Mouse (Mus musculus): ENCODE results near the gene Mtch2. TPM values are rescaled to one million over a fixed set of nuclear protein-coding genes. Genes with fewer than 3 reads are reported as not detected.
A peak's percentile ranks its signal among the peaks of the same experiment; 100 is the strongest.

The Mtch2 gene
- polyA plus RNA-seq, 1 experiment from 2014 or later, result 234 TPM

- Histone ChIP-seq H3K9ac (no peak overlapping the region), H3K4me1 (replicated peaks) (no peaks in the 10 kb centered on the region), H3K36me3 (no peaks in the 10 kb centered on the region), H3K4me2 (no peak overlapping the region), H3K9me3 (replicated peaks) (no peaks in the 10 kb centered on the region), H3K4me3 (no peak overlapping the region), H3K27ac (no peak overlapping the region), H3K27me3 (no peaks in the 10 kb centered on the region)
- WGBS, result 44% methylated on average over 7 of the region's 7 CpGs
- no peak for ATAC-seq (replicated peaks; ENCODE audit: insufficient number of reproducible peaks, insufficient read depth, low FRiP score, low read depth)
Observed at GRCm38 (mm10) chr2:90828739-90829138, 18.2 kb upstream of the Mtch2 start.

DNA sequence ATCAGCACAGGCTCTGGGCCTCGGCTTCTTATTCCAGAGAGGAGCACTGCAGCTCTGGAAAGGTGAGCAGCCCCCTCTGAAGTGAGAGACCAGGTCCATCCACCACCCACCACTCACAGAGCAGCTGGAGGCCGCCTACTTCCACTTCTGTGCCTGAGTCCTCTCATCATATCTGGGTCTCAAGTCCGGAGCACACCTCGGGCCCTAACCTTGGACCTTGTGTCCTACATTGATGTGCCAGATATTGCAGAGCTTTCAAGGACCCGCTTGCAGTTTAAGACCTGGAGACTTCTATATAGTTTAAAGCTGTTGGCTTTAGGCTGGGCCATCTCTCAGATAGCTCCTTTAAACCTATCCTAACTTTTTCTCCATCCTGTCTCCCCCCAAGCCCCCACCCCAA lies 13.5 kb upstream of the Mtch2 start:
- WGBS, result 74% methylated on average over 5 of the region's 5 CpGs
- Histone ChIP-seq H3K4me3 (no peak overlapping the region), H3K27me3 (no peaks in the 10 kb centered on the region), H3K9ac (no peak overlapping the region), H3K9me3 (replicated peaks) (no peaks in the 10 kb centered on the region), H3K27ac (no peak overlapping the region), H3K4me2 (no peak overlapping the region), H3K4me1 (replicated peaks) (no peaks in the 10 kb centered on the region), H3K36me3 (no peaks in the 10 kb centered on the region)
- ATAC-seq (replicated peaks; ENCODE audit: insufficient number of reproducible peaks, insufficient read depth, low FRiP score, low read depth), result no peak

DNA sequence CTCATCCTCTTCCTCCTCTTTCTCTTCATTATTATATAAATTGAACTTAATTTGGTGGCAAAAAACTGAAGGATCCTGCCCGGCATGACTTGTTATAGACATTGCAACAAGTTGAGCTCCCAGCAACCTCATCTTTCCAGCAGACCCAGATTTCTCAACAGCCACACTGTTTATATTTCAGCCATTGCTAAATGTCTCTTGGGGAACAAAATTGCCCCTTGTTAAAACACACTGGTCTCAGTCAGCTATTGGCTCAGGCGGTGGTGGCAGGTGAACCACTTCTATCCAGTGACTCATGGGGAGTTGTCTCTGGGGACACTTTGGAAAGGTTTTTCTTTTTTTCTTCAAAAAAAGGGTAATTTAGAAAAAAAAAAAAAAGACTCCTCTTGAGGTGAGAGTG lies 8.3 kb upstream of the Mtch2 start:
- no peak overlapping the region for H3K4me2 ChIP-seq
- H3K9me3 ChIP-seq (replicated peaks), result no peaks in the 10 kb centered on the region
- no peaks in the 10 kb centered on the region for H3K36me3 ChIP-seq
- no peak for ATAC-seq (replicated peaks; ENCODE audit: insufficient number of reproducible peaks, insufficient read depth, low FRiP score, low read depth)
- no peak overlapping the region for H3K9ac ChIP-seq
- no peaks in the 10 kb centered on the region for H3K27me3 ChIP-seq
- no peak overlapping the region for H3K27ac ChIP-seq
- 87% methylated on average over 2 of the region's 2 CpGs for WGBS
- no peak overlapping the region for H3K4me3 ChIP-seq
- no peaks in the 10 kb centered on the region for H3K4me1 ChIP-seq (replicated peaks)

- H3K4me2 ChIP-seq, result no peak overlapping the region
- H3K27ac ChIP-seq, result no peak overlapping the region
- H3K27me3 ChIP-seq, result no peaks in the 10 kb centered on the region
- no peak overlapping the region for H3K9ac ChIP-seq
- no peak overlapping the region for H3K4me3 ChIP-seq
- peaks cover 12% of the 10 kb centered on the region for H3K4me1 ChIP-seq (replicated peaks)
- H3K9me3 ChIP-seq (replicated peaks), result no peaks in the 10 kb centered on the region
- WGBS, result 82% methylated on average over 1 of the region's 1 CpGs
- no peaks in the 10 kb centered on the region for H3K36me3 ChIP-seq
- ATAC-seq (replicated peaks; ENCODE audit: insufficient number of reproducible peaks, insufficient read depth, low FRiP score, low read depth), result no peak
Observed at GRCm38 (mm10) chr2:90843666-90844065, 3.3 kb upstream of the Mtch2 start.

DNA sequence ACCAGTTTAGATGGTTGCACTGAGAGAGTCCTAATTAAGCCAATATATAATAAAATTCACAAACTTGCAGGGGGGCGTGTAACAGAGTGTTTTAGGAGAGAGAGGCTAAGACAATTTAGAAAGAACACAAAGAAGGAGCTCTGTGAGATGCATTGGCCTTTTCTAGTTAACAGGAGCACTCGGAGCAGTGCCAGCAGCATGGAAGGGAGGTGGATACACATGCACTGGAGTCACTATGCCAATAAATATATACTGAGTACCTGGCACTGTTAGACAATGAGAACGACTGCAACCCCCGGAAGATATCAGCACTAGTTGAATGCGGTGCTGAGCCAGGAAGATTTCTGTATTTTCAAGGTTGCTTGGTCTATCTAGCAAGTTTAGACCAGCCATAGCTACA lies 2.7 kb upstream of the Mtch2 start:
- ATAC-seq (replicated peaks; ENCODE audit: insufficient number of reproducible peaks, insufficient read depth, low FRiP score, low read depth), result no peak
- Histone ChIP-seq H3K4me3 (no peak overlapping the region), H3K4me2 (no peak overlapping the region), H3K9me3 (replicated peaks) (no peaks in the 10 kb centered on the region), H3K4me1 (replicated peaks) (peaks cover 18% of the 10 kb centered on the region), H3K27me3 (no peaks in the 10 kb centered on the region), H3K9ac (no peak overlapping the region), H3K36me3 (no peaks in the 10 kb centered on the region), H3K27ac (no peak overlapping the region)
- WGBS, result 70% methylated on average over 5 of the region's 5 CpGs

- Histone ChIP-seq H3K27me3 (no peaks in the 10 kb centered on the region), H3K9ac (no peak overlapping the region), H3K4me1 (replicated peaks) (peaks cover 18% of the 10 kb centered on the region), H3K36me3 (peaks cover 6% of the 10 kb centered on the region; the same call in 1 of the 2 replicates), H3K27ac (no peak overlapping the region), H3K4me3 (no peak overlapping the region), H3K4me2 (no peak overlapping the region), H3K9me3 (replicated peaks) (no peaks in the 10 kb centered on the region)
- WGBS, result 74% methylated on average over 5 of the region's 5 CpGs
- no peak for ATAC-seq (replicated peaks; ENCODE audit: insufficient number of reproducible peaks, insufficient read depth, low FRiP score, low read depth)
Observed at GRCm38 (mm10) chr2:90845234-90845633, 1.7 kb upstream of the Mtch2 start.

- Histone ChIP-seq H3K4me3 (peak overlapping the region; percentile 82), H3K9ac (peak overlapping the region; percentile 49; the same call in 1 of the 2 replicates), H3K36me3 (peaks cover 15% of the 10 kb centered on the region), H3K9me3 (replicated peaks) (no peaks in the 10 kb centered on the region), H3K4me2 (peak overlapping the region; percentile 68), H3K27me3 (no peaks in the 10 kb centered on the region), H3K4me1 (replicated peaks) (peaks cover 18% of the 10 kb centered on the region), H3K27ac (peak overlapping the region; percentile 87)
- WGBS, result 47% methylated on average over 6 of the region's 6 CpGs
- no peak for ATAC-seq (replicated peaks; ENCODE audit: insufficient number of reproducible peaks, insufficient read depth, low FRiP score, low read depth)
Observed at GRCm38 (mm10) chr2:90846171-90846570, 784 bp upstream of the Mtch2 start.

DNA sequence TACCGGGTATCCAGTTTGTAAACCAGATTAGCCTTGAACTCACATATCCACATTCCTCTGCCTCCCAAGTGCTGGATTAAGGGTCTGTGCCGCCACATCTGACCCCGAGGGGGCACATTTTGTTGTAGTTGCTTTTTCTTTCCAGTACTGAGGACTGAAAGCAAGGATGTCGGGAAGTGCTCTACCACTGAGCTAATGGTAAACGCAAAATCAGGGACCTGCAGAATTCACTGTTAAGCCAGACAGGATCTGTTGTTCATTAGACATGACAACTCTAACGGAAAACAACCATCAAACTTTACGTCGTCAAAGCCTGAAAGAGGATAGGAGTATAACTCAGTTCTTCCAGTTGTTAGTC lies 379 bp upstream of the Mtch2 start:
- Histone ChIP-seq H3K4me1 (replicated peaks) (peaks cover 18% of the 10 kb centered on the region), H3K4me3 (peak overlapping the region; percentile 82), H3K9me3 (replicated peaks) (no peaks in the 10 kb centered on the region), H3K27ac (peak overlapping the region; percentile 87), H3K4me2 (peak overlapping the region; percentile 68), H3K27me3 (no peaks in the 10 kb centered on the region), H3K36me3 (peaks cover 19% of the 10 kb centered on the region), H3K9ac (peak overlapping the region; percentile 49)
- ATAC-seq (replicated peaks; ENCODE audit: insufficient number of reproducible peaks, insufficient read depth, low FRiP score, low read depth), result peak; percentile 1; the same call in 1 of the 2 replicates
- WGBS, result 3% methylated on average over 8 of the region's 8 CpGs

GRCm38 (mm10) chr2:90847681-90848050 lies 711 bp downstream of the Mtch2 start:
- ATAC-seq (replicated peaks; ENCODE audit: insufficient number of reproducible peaks, insufficient read depth, low FRiP score, low read depth), result no peak
- Histone ChIP-seq H3K4me3 (peak overlapping the region; percentile 82), H3K36me3 (peaks cover 30% of the 10 kb centered on the region), H3K4me1 (replicated peaks) (peaks cover 18% of the 10 kb centered on the region), H3K9me3 (replicated peaks) (no peaks in the 10 kb centered on the region), H3K4me2 (peak overlapping the region; percentile 69), H3K9ac (peak overlapping the region; percentile 88), H3K27ac (peak overlapping the region; percentile 88), H3K27me3 (no peaks in the 10 kb centered on the region)
- under 1% methylated on average over 13 of the region's 13 CpGs for WGBS

DNA sequence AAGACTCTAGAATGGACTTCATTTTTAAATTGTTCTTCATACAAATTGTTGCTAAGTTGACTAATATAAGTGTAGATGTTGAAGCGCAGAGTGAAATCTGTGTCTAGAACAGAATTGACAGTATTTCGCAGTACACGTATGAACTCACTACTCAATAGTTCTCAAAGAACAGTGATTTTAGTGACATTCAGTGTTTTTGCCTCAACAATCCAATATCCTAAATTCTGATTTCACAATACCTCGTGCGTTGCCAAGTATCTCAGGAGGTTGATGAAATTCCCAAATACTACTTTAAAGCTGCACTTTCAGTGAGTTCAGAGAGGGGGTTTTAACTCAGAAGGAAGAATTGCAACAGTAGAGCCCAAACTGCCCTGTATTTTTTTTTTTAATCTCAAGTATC lies 1.4 kb downstream of the Mtch2 start:
- ATAC-seq (replicated peaks; ENCODE audit: insufficient number of reproducible peaks, insufficient read depth, low FRiP score, low read depth), result no peak
- Histone ChIP-seq H3K9me3 (replicated peaks) (no peaks in the 10 kb centered on the region), H3K4me1 (replicated peaks) (peaks cover 18% of the 10 kb centered on the region), H3K27ac (0 out of 2 replicates have a peak overlapping the region, but pooled peaks have one; percentile 88), H3K4me2 (peak overlapping the region; percentile 69), H3K4me3 (peak overlapping the region; percentile 82), H3K9ac (peak overlapping the region; percentile 88; the same call in 1 of the 2 replicates), H3K27me3 (no peaks in the 10 kb centered on the region), H3K36me3 (peaks cover 37% of the 10 kb centered on the region)
- 86% methylated on average over 5 of the region's 5 CpGs for WGBS

DNA sequence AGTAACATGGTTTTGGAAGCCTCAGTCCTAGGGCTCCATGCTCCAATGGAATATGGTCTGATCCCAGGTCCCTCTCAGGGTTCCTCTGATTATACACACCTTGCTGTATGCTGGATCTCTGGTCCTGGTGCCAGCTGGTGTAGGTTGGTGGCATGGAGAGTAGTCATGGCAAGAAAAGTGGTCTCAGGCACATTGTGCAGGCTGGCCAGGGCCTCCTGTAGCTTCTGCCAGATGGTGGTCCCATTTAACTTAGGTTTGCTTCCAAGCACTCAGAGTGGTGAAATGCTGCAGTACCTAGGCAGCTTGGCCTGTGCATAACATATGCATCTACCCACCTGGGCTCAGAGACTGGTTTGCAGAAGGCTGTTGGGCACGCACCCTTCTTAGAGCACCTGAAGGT lies 3.4 kb downstream of the Mtch2 start:
- H3K36me3 ChIP-seq, result peaks cover 54% of the 10 kb centered on the region
- WGBS, result 95% methylated on average over 1 of the region's 1 CpGs
- no peak overlapping the region for H3K9ac ChIP-seq
- H3K9me3 ChIP-seq (replicated peaks), result no peaks in the 10 kb centered on the region
- H3K4me1 ChIP-seq (replicated peaks), result peaks cover 18% of the 10 kb centered on the region
- no peak overlapping the region for H3K4me2 ChIP-seq
- H3K27ac ChIP-seq, result no peak overlapping the region
- H3K4me3 ChIP-seq, result no peak overlapping the region
- H3K27me3 ChIP-seq, result no peaks in the 10 kb centered on the region
- ATAC-seq (replicated peaks; ENCODE audit: insufficient number of reproducible peaks, insufficient read depth, low FRiP score, low read depth), result no peak

DNA sequence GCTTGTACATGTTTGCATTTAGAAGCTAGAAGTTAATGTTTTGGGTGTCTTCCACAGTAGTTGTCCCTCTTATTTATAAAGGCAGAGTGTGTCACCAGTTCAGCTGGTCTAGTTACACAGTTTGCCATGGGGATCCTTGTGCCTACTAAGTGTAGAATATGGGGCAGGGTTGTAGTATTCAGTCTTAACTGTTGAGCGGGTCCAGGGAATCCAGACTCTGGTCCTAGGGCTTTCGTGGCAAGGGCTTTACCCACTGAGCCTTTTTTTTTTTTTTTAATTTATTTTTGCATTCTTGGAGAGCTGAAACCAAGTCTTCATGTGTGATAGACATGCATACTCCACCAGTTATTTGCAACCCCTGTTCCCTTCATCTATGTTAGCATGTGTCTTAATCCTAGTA lies 14.5 kb downstream of the Mtch2 start:
- WGBS, result 96% methylated on average over 2 of the region's 2 CpGs
- Histone ChIP-seq H3K9ac (no peak overlapping the region), H3K4me3 (no peak overlapping the region), H3K36me3 (peaks cover 84% of the 10 kb centered on the region), H3K27ac (no peak overlapping the region), H3K4me2 (no peak overlapping the region), H3K27me3 (no peaks in the 10 kb centered on the region), H3K4me1 (replicated peaks) (no peaks in the 10 kb centered on the region), H3K9me3 (replicated peaks) (no peaks in the 10 kb centered on the region)
- no peak for ATAC-seq (replicated peaks; ENCODE audit: insufficient number of reproducible peaks, insufficient read depth, low FRiP score, low read depth)
